Mouse (Mus musculus): ENCODE data around the gene Osbpl6.

Gene Osbpl6

DNA sequence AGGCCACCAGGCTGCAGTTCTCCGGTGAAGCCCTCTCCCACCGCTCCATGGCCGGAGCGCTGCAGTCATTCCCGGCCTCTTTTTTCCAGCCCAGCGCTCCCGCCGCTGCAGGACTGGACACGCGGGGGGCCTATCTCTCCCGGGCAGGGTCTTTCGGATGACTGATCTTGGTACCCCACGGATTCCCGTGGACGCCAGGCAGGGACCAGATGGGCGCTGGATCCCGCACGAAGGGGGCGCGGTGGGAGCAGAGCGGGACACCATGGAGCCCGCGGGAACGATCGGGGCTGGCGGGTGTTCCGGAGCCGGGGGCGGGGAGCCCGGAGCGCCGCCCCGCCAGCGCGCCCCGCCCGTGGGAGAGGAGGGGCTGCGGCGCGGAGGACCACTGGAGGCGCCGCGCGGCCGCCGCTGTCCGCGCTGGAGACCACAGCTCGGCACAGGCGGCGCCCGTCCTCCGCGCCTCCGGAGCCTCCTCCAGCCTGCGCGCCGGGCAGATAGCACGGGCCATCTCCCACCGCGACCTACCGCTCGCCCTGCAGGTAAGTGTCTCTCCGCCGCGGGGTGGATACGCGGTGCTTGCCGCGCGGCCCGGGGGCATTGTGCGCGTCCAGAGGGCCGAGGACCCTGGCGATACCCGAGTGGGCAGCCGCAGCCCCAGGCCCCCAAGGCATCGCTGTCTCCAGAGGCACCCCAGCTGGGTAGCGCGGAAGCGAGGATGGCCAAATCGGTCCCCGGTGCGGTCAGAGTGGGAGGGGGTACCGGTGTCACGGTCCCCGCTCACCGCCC is at the start of gene Osbpl6:
Gene Osbpl6 (plus strand): TSS at position 358 of the 786 bp plus-strand sequence.
- peak; percentile 75 for DNase-seq

DNA sequence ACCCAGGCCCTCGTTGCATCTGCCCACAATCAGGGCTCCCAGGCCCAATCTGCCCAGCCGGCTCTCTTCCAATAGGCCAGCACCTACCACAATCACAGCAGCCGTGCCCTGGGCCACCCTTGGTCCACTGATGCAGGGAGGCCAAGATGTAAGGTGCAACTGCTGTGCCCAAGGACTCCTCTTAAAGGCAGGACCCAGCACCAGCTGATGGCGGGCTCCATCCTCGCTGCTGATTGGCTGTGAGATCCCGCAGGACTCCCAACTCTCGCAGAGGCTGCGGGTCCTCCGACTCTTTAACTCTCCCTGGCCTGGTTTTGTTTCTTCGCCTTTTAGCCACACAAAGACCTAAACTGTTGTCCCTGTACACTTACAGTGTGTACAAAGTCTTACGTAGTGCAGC is 46.1 kb upstream of the Osbpl6 start, which contains the start of gene Cyct:
Gene Cyct (minus strand): TSS at position 225 of the 400 bp plus-strand sequence.
- DNase-seq = no peak

DNA sequence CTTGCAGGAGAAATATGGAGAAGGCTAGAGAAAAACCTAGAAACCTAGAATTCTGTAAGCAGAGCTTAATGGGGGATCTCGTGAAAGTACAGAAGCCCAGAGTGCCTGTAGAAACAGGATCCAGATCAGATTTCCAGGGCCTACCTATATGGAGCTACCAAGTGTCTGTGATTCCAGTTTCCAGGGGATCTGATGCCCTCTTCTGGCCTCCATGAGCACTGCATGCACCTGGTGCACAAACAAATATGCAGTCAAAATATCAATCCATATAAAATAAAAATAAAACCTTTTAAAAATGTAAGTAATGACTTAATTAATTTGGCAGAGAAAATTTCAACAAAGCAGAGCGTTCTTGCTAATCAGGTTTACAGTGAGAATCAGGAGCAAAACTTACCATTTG is 44.2 kb upstream of the Osbpl6 start:
- no peak for DNase-seq

DNA sequence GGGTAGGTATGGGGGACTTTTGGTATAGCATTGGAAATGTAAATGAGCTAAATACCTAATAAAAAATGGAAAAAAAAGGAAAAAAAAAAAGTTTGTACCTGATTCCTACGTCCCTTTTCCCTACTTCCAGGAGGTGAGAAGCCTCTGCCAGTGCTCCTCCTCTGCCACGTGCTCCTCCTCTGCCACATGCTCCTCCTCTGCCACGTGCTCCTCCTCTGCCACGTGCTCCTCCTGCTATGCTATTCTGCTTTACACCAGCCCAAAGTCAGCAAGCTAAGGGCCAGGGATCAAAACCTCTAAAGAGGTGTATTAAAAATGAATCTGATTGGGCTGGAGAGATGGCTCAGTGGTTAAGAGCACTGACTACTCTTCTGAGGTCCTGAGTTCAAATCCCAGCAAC is 40.5 kb upstream of the Osbpl6 start:
- no peak for DNase-seq

DNA sequence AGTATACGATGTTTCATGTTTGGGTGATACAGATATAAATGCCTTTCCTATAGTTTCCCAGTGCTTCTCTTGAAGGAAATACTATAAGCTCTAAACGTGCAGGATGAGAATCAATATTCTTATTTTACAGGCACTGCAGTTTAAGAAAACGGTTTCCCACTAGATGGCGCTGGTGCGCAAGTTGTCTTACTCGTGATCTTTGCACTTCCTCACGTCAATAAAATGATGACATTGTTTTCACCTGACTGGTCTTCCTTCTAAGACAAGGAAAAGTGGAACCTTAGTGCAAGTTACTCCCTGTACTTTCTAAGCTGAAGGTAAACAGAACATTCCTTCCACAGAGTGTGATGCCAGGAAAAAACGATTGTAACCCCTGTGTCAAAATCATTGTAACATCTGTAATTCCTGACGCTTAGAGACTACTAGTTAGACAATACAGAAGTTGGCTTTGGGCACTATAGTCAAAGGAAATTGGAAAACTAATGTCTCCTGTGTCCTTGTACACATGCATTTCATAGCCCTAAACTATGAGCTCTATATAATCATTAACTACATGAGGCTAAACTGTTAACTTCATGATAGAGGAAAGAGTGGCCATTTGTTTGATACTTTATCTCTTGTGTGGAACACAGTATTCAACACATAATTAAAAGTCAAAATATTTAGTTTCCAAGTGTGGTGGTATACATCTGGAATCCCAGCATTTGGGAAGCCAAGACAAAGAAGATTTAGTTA is 39.0 kb upstream of the Osbpl6 start:
- DNase-seq = peak; percentile 87

DNA sequence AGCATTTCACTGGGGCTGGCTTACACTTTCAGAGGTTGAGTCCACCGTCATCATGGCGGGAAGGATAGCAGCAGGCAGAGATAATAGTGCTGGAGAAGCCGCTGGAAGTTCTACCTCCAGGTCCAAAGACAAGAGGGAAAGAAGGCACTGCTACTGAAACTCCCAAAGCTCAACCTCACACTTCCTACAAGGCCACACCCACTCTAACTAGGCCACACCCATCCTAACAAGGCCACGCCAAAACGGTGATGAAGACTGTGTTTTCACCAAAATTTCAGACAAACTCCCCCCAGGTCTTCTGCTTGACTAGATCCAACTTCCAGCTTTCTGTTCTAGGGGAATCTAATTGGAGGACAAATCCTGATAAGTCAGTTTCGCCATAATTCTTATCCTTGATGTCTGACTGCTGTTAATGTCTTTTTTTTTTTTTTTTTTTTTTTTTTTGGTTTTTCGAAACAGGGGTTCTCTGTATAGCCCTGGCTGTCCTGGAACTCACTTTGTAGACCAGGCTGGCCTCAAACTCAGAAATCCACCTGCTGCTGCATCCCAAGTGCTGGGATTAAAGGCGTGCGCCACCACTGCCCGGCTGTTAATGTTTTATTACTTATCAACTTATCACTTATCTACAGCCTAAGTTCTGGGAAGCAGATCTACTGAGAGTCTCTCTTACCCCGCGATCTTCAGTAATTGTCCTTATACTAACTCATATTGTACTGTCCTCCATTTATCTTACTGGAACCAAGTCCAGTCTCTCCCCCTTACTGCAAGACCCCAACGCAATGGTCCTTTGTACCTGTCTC is 37.2 kb upstream of the Osbpl6 start:
- peak; percentile 28 for DNase-seq

DNA sequence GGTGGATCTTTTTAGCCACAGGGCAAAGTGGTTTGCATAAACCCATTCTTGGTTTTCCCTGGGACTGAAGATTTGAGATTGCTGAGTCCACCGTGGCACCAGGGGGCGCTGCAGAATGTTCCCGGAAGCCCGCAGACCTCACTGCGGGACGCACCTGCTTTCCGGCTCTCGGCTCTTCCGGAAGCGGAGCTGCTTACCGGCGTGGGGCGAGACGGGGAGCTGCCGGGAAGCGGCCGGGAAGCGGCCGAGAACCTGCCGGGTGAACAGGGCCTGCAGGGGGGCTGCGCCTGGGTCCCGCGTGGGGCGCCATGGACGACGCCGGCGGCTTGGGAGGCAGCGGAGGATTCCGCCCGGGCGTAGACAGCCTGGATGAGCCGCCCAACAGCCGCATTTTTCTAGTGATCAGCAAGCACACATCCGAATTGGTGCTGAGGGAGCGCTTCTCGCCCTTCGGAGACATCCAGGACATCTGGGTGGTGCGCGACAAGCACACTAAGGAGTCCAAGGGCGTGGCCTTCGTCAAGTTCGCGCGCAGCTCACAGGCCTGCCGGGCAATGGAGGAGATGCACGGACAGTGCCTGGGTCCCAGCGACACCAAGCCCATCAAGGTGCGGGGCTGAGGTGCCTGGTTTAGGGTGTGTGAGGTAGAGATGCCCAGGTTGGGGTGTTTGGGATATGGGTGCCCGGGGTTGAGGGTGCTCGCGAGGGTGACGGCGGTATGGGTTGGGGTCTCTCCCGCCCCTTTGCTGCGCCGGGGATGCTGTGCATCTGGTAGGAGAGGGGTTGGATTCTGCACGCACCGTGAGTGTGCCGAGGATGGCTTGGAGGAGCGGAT is 36.3 kb upstream of the Osbpl6 start, which contains the start of gene Rbm45:
Gene Rbm45 (plus strand): TSS at position 164 of the 835 bp plus-strand sequence.
- DNase-seq = peak; percentile 85

DNA sequence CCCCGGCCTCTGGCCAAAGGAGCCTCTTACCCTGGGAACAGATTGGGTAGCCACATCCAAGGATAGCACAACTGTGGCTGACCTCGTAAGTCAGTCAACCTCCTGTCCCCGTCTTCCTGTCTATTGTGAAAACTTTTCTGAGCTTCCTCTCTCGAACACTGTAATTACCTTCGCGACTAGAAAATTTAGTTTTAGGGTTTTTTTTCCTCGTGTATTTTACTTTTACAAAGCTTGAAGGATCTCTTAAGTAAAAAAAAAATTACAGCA is 35.7 kb upstream of the Osbpl6 start:
- DNase-seq = no peak

DNA sequence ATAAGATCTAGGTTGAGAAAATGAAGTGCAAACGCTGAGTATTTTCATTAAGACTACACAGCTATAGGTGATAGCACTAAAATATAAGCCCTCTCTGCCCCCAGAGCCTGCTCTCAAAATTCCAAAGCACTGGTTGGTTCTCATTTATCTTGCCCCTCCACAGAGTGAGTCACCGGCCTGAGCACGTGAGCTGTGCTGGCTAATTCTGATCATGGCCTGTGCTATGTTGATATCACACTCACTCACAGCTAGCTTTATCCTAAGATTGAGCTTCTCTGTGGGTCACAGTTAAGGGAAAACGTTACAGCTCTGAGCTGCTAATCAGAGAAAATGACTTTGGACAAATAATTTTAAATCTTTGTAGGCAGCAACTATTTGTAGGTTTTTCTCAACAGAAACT is 34.1 kb upstream of the Osbpl6 start:
- no peak for DNase-seq

DNA sequence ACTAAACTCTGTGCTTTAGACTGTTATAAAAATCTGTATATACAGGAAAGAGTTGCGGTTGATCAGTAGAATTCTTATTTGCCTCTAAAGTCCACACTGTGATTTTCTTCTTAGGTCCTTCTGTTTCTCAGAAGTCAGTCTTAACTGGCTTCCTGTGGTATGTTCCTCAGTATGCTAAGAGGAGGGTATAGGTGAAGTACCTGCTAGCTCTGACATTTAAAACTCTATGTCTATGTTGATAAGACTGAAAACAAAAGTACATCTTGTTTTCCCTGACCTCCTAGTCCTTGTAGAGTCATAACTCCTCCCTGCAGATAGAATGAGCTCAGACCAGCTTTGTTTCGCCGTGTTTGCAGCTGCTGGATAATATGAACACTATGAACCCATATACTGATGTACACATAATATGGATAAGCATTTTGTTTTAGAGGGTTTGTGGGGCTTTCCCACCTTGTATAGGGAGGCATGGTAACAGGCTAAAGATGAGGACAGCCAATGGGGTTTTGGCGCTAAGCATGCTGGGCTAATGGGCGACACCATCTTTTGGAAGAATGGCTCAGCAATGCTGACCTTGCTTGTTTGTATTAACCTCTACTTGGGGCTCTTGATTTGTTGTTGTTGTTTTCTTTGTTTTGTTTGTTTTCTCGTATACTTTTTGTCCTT is 31.6 kb upstream of the Osbpl6 start:
- no peak for DNase-seq

DNA sequence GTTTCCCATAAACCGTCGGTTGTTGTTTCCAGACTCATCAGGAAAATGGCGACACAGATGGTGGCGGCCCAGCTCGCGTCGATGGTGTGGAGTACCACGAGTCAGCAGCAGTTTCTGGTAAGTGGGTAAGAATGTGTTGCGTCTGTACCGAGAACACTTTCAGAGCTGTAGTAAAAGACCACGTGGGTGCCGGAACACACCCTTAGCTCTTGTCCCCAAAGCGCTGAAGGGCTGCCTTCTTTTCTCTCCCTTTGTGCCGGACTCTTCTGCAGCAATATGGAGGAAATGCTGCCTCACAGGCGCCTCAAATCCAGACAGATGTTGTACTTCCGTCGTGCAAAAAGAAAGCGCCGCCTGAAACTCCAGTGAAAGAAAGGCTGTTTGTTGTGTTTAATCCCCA is 27.7 kb upstream of the Osbpl6 start:
- DNase-seq = no peak

DNA sequence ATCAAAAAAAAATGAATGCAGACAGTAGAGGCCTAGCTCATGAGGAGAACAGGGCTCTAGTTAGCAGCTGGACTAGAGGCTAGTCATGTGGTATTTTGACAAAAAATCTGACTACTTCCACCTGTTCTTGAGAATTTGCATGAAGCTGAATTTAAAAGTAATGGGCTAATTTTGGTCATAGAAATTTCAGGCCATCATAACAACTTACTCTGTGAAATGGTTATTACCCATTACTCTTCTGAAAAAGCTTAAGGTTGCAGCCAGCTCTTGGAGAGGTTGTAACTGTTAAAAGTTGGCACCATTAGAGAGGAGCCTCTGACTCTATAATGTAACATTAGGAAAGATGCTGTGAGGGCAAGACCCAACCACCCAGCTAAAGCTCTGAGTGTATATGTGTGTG is 19.8 kb upstream of the Osbpl6 start:
- no peak for DNase-seq

DNA sequence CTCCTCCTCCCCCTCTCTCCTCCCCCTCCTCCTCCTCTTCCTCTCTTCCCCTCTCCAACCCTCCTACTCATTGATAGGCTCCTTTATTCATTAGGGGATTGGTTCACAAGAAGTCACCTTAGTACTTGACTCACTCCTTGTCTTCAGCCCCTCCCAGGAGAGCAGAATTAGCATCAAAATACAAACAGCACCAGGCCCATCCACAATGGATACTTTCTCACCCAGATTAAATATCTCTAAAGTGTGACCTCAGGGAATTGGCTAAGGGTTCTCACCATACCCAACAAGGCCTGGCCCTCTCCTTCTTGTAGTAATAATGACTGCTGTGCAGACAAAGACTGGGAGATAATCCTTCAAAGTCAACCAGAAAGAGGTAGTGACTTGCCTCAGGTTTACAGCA is 6.1 kb upstream of the Osbpl6 start:
- no peak for DNase-seq

DNA sequence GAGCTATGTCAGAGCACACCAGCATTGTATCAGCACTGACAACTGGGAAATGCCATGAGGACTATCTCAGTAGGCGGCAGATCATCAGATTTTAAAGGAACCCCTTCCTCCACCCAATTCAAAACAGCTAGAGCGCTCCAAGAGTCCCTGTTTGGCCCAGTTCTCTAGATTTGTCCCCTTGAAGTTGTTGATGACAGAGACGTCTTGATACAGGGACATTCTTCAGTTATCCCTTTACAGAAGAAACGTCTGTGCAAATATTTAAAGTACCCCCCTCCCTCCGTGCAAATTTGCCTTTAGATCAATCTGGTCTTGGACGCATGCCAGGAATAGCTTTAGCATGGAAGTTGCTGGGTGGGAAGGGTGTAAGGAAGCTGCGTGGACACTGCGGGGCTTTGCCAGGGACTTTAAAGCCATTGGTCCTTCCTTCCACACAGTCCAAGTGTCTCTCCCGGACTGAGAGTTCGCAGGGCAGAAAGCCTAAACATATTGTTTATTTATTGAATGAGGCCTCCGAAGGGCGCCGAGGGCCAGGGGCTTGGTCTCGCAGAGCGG is 635 bp upstream of the Osbpl6 start:
- peak; percentile 64 for DNase-seq

DNA sequence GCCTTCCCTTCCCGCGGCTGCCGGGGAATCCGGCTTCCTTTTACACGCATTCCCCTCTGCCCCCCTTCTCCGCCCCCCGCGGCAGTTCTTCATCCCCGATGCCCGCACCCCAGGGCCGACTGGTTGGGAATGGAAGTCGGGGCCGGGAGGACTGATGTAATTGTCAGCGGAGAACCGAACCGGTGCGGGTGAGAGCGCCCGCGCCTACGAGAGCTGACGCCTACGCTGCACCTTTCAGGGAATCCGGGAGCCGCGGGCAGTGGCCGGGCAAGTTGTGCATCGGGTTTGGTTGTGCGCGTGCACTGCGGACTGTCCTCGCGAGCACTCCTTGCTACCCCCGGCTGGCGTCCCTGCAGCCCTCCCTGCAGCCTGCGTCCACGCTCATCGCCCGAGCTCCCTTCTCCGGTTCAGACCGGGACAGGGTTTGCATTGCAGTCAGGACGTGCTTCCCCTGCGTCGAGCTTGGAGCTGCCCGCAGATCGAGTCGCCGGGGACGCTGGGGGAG is 681 bp downstream of the Osbpl6 start:
- peak; percentile 81 for DNase-seq

DNA sequence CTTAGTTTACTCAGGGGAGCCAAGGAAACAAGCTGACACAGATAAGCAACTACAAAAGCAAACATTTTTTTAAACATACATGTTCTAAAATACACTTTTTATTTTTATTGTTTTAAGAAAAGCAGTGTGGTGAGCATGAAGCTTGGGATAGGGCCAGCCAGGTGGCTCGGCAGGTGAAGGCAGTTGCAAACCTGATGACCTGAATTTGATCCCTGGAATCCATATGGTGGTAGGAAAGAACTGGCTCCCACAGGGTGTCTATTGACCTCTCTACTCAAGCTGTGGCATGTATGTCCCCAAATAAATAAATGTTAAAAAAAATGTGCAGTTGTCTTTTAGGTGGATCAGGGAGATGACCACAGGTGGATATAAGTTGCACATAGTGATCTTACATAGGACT is 3.2 kb downstream of the Osbpl6 start:
- DNase-seq = peak; percentile 66

DNA sequence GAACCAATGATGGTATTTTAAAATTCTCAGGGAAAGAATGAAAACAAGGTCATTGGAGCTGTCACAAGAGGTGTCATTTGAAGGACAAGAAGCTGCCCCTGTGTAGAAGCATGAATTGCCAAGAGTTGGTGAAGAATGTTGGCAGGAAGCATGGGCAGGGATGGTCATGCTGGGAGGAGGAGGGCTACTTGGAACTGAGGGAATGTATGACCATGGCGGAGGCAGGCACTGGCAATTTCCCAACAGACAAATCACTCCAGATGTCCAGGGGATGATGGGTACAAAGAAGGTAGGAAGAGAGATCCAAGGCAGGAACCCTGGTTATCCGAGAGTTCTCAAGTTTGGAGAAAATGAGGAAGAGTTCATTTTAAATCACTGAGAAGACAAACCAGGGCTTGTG is 3.7 kb downstream of the Osbpl6 start:
- peak; percentile 69 for DNase-seq

DNA sequence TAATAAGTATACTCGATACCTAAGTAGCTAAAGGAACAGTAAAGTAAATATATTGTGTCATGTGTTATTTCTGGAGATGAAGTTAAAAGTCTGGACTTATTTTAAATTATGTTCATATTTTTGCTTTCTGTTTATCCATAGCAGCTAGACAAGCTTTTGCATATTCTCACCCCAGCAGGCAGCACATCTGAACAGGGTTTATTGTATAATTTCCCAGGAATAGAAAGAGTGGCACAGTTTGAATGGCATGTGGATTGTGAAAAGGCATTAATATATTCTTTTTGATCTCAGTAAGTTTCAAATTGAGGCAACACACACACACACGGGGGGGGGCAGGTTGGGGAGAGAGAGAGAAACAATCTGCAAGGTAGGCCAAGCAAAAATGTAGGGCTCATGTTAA is 6.6 kb downstream of the Osbpl6 start:
- DNase-seq = no peak

DNA sequence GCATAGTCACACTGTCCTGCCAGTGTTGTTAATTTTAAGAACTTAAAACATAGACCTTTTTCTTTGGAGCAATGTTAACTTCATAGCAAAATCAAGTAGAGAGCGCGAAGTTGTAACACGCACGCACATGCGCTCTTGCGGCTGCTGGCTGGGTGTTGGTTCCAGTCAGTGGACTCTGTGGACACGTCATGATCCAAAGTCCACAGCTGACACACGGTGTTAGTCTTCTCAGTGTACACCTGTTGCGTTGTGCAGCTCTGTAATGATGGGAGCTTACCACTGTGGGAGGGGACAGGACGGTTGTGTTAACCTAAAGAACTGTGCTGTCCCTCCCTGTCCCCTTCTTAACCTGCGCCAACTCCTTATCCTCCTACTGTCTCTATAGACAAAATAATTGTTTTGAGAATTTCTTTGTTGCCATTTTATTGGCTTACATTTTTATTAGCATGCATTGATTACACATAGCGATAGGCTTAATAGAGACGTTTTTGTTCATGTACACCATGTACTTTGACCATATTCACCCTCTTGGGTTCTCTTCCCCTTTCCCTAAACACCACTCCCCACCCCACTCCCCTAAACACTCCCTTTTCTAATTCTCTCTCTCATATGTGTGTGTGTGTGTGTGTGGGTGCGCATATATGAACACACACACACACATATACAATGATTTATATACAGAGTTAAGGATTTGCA is 11.3 kb downstream of the Osbpl6 start:
- no peak for DNase-seq

DNA sequence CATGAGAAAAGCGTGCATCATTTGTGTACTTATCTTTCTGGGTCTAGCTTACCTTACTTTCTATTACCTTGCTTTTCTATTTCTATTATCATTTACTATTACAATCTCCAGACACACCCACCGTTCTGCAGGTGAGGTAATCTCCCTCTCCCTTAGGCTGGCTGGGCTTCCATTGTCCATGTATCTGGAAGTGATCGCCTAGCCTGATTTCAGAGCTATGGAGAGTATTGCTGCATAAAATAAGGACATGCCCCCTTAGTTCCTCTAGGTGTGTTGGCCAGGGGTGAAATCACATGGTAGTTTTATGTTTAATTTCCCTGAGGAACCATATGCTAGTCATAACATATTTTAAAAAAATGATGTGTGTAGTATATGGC is 11.8 kb downstream of the Osbpl6 start:
- no peak for DNase-seq

DNA sequence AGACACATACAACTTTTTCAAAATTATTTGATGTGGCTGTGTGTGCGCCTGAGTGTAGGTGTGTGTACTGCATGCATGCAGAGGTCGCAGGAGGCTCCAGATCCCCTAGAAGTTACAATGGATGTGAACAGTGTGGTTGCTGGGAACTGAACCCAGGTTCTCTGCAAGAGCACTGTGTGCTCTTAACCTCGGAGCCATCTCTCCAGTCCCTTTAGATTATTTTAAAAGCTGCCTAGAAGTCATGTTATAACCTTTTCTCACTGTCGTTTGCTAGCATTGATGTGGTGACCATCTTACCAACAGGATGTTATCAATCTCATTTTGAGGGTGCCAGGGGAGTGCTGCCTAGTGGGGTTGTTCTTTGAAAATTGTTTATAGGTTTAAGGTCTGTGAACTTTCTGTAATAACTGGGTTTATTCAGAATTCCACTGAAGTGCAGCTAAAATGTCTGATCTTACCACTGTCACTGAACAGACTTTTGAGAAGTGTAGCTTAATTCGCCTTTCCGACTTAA is 15.2 kb downstream of the Osbpl6 start:
- no peak for DNase-seq
